Mouse (Mus musculus) gastrocnemius, postnatal 4 days (tissue): Measurements from ENCODE around the gene Bahcc1. TPM values are rescaled to one million over a fixed set of nuclear protein-coding genes. Genes with fewer than 3 reads are reported as not detected.

ENCODE experiments used
- DNase-seq, 2 experiments: peaks; one replicate each; pipeline ENCODE4 v3.0.0; 2021 to 2022; ENCODE audit warnings: low spot score in 2 of 2, mixed read lengths in 2 of 2
- total RNA-seq, 2 experiments: library from RNA; stranded (reverse); gene quantifications; 2 replicates each; pipeline ENCODE4 v1.2.3; 2021

The Bahcc1 gene
- total RNA-seq, 2 experiments from 2014 or later = 13.6 to 15.1 TPM

GRCm38 (mm10) chr11:120258896-120259689 lies 26.3 kb downstream of the Bahcc1 start:
- no peak for DNase-seq

- peak in 1 of 2 experiments; percentile 60 for DNase-seq
These were observed 27.3 kb downstream of the Bahcc1 start for GRCm38 (mm10) chr11:120259792-120260768.

DNA sequence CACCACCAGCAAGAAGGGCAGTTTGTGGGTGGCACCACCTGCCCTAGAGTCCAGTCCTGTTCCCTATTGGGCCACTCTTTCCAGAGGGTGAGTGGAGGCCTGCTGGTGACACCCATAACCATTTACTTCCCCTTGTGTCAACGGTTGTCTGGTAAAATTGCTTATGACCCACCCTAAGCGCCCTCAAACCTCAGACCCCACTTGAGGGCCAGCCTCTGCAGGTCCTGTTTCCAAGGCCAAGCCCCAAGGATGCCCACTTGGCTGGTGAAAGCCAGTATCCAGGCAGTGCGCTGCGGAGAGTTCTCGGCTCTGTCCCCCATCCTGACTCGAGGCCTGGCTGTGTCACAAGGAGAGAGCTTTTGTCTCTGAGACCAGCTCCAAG lies 28.0 kb downstream of the Bahcc1 start:
- no peak for DNase-seq

DNA sequence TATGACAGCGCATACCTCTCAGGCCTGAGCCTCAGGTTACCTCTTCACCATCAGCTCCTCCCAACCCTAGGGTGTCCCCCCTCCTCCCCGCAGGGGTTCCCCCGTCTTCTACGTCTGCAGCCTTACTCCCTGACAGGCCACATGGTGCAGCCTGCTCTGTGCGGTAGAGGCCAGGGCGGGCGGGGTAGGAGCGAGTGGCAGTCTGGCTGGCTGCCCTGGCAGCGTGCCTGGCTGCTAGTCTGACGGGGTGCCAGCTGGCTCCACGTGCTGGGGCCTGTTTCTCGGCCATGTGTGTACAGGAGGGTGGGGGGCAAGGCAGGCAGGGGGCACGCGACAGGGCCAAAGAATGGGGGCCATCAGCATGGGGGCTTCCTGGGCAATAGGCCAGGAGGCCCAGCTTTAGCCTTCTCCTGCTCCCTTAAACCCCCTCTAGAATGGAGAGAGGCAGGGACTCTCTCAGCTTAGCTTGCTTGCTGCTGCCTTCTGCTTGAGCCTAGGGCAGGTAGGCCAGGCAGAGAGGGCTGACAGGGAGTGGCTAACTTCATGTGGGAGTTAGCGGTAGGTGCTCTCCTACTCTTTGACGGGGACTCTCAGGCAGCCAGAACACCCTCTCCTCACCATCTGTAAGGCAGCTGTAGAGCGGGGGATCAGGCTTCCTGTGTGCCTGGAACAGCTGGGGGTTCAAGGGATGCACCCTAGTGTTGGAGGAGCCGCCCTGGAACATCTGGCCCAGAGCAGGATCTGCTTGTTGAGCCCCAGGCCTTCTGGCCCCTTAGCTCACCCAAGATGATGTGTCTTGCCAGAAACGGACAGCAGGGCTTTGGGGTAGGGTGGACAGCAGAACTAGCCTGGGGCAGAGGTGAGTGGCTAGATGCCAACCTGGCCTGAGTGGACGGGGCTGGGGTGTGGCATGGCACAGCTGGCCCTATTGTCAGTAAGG lies 28.9 kb downstream of the Bahcc1 start:
- DNase-seq = peak; percentile 90 to 92

DNA sequence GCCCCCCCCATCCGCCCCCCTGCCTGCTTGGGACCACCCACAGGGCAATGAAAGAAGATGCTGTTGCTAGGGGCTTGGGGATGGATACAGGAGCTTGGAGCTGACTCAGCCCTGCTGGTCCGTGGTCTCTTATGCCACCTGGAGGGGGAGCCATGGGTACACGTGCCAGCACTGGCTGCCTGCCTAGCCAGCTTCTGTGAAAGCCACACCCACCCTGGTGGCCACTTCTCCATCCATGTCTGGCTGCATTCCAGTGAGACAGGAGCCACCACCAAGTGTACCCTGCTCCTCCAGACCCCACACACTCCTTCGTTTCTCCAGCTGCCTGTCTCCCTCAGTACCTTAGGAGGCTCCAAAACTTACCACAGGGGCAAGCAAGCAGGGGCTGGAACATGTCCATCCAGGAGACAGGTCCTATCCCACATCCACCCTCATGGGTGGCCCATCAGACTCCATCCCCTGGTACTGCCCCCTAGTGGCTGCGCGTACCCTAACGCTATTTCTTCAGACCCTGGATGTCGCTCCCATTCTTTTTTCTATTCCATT lies 29.7 kb downstream of the Bahcc1 start:
- peak; percentile 66 to 80 for DNase-seq

DNA sequence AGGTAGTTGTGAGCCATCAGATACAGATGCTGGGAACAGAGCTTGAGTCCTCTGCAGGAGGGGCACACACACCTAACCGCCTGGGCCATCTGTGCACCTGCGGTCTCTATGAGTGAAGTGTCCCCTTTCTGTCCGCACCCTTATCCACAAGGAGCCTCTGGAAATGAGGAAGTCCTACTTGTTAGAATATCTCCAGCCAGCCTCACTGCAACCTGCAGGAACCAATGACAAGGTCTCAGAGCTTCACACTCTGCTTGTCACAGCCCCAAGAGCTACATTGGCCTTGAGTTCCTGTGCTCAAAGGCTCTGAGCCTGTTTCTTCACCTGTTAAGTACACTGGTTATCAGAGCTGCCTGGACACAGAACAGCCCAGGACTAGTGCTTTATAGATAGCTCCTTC lies 30.4 kb downstream of the Bahcc1 start:
- DNase-seq = no peak

DNA sequence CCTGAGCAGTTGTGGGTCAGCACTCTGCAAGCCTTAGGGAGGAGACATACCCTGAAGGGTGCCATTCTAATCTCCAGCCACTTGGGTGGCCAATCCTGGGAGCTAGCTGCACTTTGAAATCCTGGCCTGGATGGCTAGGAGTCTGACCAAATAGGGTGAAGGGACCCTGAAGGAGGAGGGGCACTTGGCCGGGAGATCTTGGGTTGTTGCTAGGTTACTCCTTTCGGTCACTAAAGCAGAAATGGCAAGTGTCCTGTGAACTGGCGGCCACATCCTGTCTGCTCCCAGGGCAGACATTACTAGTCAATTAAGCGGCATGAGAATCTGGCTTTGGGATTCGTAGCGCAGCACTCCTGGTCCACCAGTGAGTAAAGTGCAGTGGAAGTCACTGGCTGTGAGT lies 31.3 kb downstream of the Bahcc1 start:
- no peak for DNase-seq

DNA sequence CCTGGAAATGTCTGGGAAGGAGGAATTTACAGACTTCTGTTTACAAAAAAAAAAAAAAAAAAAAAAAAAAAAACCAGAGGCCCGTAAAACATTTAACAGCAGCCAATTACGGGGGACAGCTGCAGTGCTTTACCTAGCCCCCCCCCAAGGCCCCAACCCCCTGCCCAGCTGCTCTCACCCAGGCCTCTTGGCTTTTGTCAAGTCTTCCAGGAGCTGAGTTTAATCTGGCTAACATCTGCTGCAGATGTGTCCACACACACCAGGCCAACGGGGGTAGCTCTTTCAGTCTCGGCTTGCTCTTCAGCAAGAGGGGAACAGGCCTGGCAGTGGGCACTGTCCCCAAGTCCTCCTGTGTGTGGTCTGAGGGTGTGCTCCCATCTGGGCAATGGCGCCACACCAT lies 32.7 kb downstream of the Bahcc1 start:
- no peak for DNase-seq

GRCm38 (mm10) chr11:120266259-120266758 lies 33.6 kb downstream of the Bahcc1 start:
- DNase-seq = no peak

GRCm38 (mm10) chr11:120267274-120267673 lies 34.5 kb downstream of the Bahcc1 start:
- no peak for DNase-seq

DNA sequence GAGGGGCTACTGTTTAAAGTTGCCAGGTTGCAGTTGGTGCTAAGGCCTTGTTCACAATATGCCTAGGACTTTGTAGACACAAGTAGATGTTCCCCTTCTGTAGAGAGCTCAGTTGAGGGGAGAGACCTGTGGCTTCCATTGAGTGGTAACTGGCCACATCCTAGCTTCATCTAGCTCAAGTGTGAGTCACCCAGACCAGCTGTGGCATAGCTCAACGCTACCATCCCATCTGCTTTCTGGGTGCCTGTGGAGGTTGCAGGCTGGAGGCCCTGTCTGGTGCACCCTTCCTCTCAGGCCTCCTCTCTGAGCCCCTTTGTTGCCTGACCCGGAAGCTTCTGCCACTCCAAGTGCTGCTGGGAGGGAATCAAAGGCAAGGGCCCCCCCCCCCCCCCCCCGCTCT lies 34.9 kb downstream of the Bahcc1 start:
- no peak for DNase-seq

DNA sequence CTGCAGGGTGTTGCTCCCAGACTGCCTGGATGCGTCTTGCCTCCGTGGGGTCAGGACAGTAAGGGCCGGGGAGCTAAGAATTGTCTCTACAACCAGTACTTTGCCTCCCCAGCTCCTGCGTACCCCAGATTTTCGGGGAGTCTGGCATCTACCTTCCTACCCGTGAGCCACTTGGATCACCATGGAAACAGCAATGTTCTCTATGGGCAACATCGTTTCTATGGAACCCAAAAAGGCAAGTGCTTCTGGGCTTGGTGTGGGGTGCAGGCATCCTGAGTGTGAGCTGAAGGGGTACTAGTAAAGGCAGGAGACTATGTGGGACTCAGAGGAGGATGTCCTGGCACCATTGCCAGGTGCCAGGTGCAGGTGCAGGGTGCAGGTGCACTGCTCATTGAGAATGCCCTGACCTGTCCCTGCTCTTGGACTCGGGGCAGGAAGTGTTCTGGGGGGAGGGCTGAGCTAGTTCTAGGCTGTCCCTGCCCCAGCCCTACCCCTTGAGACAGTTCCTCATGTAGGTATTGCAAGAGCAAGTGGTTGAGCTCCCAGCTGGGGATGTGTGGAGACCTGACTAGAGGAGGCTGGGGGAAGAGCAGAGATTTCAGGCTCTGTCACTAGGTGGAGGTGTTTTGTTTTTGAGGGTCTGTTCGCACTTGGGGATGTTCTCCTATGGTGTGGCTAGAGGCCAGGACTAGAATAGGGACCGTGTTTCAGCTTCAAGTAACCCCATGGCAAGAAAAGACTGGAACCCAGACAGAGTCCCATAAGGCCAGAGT lies 35.6 kb downstream of the Bahcc1 start:
- no peak for DNase-seq

GRCm38 (mm10) chr11:120269007-120269406 lies 36.3 kb downstream of the Bahcc1 start:
- no peak for DNase-seq

DNA sequence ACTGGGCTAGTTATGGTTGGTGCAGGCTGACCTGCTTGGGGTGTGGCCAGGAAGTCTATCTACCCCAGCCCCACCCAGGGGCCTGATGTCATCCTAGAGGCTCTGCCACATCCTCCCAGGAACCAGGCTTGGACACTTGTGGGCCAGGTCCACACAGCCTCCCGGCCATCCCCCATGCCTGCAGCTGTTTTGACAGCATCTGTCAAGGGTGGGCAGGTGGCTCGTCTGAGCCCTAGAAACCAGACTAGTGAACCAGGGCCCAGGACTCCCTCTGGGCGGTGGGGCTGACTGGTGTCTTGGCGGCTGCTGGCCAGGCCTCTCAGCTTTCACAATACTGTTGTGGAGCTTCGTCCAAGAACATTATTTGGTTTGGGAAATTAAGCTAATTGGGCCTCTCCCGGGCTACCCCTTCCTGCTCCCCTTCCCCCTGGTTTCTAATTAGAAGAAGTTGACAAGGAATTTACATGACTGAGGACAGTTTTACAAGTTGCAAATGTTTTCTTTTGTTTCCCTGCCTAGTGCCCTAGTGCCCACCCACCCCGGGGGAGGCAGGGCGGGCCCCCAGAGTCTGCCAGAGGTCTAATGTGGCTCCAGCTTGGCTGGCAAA lies 36.9 kb downstream of the Bahcc1 start:
- no peak for DNase-seq

- no peak for DNase-seq
These were observed 46.6 kb downstream of the Bahcc1 start for GRCm38 (mm10) chr11:120279335-120279734.

DNA sequence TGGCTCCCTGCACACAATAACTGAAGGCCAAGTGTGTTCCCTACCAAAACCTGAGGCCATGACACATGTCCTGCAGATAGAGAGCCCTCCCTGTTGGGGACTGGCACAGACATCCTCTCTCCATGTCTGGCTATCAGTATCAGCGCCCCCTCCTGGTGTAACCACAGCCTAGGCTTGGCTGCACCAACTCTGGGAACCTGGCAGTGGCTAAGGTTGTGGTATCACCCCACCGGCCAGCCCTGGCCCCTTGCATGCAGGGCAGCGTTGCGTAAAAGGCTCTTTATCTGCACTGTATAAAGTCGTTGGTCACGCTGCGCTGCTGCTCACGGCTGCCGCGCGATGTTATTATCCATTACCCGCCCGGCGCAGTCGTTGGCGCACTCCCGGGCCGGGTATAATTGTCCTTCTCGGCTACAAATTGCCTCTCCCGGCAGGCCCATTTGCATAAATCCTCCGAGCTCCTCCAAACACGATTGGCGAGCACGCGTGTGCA lies 47.6 kb downstream of the Bahcc1 start:
- DNase-seq = peak in 1 of 2 experiments; percentile 67

DNA sequence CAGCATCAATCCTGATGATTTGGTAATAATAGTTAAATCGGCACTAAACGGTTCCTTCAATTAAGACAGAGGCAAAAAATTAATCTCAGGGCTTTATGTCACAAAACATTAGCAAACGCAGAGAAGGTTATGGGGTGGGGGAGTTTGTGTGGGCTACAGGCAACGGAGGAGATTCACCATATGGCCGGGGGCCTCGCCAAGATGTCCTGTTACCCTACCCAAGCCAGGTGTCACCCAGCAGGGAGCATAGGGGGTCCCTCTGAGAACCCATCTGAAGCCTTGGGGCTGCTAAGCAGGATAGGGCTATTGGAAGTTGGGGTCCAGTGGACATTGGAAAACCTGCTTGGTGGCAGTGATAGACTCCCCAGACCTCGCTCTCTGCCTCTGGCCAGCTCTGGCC lies 48.0 kb downstream of the Bahcc1 start:
- no peak for DNase-seq

- no peak for DNase-seq
These were observed 48.5 kb downstream of the Bahcc1 start for GRCm38 (mm10) chr11:120281197-120281596.

DNA sequence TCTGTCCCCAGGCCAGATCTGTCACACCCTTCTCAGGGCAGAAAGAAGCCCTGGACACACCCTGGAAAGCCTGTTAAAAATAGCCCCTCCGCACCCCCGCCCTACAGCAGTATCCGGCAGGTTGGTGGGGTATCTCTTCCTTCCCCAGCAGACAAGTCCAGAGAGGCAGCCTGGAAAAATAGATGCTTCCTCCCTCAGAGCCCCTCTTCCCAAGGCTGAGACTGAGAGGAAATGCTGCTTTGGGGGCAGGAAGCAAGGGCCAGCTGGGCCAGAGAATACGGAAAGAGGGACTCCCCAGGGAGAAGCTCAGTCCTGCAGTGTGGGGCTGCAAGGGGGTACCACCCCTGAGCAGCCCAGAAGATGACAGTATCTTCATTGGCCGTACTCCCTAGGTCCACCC lies 50.8 kb downstream of the Bahcc1 start:
- DNase-seq = no peak
